Mouse (Mus musculus) lung, postnatal 36 days (tissue): ENCODE measurements around the gene Acsm1.
"Not testable (repeated sequence)": the region's sequence is repeated elsewhere in the genome, so short reads cannot be mapped to it uniquely, and the experiment has no call there.

Source experiments
- DNase-seq: peaks from one replicate; pipeline ENCODE4 v3.0.0; 2022; ENCODE audit warnings: mixed read lengths

Acsm1 gene

GRCm38 (mm10) chr7:119606664-119607076 lies at the start of gene Acsm1:
Gene Acsm1, plus strand, starts transcription at chr7:119607026.
- no peak for DNase-seq

GRCm38 (mm10) chr7:119559789-119560451 lies 46.9 kb upstream of the Acsm1 start:
- DNase-seq, result peak; percentile 11

GRCm38 (mm10) chr7:119560452-119560835 lies 46.4 kb upstream of the Acsm1 start:
- no peak for DNase-seq

- DNase-seq, result no peak
Observed at GRCm38 (mm10) chr7:119561441-119561840, 45.4 kb upstream of the Acsm1 start.

- DNase-seq, result not testable (repeated sequence)
Observed at GRCm38 (mm10) chr7:119562476-119562875, 44.4 kb upstream of the Acsm1 start.

GRCm38 (mm10) chr7:119594530-119595107 lies 12.2 kb upstream of the Acsm1 start:
- no peak for DNase-seq

- DNase-seq, result no peak
Observed at GRCm38 (mm10) chr7:119595306-119595705, 11.5 kb upstream of the Acsm1 start.

GRCm38 (mm10) chr7:119596536-119596935 lies 10.3 kb upstream of the Acsm1 start:
- DNase-seq, result no peak

- DNase-seq, result no peak
Observed at GRCm38 (mm10) chr7:119601195-119601953, 5.5 kb upstream of the Acsm1 start.

- no peak for DNase-seq
Observed at GRCm38 (mm10) chr7:119601954-119602317, 4.9 kb upstream of the Acsm1 start.

- no peak for DNase-seq
Observed at GRCm38 (mm10) chr7:119604903-119605483, 1.8 kb upstream of the Acsm1 start.

- no peak for DNase-seq
Observed at GRCm38 (mm10) chr7:119605926-119606663, 731 bp upstream of the Acsm1 start.

GRCm38 (mm10) chr7:119607796-119608515 lies 1.1 kb downstream of the Acsm1 start:
- DNase-seq, result peak; percentile 38

- no peak for DNase-seq
Observed at GRCm38 (mm10) chr7:119616531-119616930, 9.7 kb downstream of the Acsm1 start.

- no peak for DNase-seq
Observed at GRCm38 (mm10) chr7:119617593-119617992, 10.8 kb downstream of the Acsm1 start.

- no peak for DNase-seq
Observed at GRCm38 (mm10) chr7:119618209-119618935, 11.5 kb downstream of the Acsm1 start.

- DNase-seq, result no peak
Observed at GRCm38 (mm10) chr7:119620157-119620556, 13.3 kb downstream of the Acsm1 start.

GRCm38 (mm10) chr7:119638773-119639172 lies 31.9 kb downstream of the Acsm1 start:
- DNase-seq, result no peak

- DNase-seq, result no peak
Observed at GRCm38 (mm10) chr7:119642307-119642706, 35.5 kb downstream of the Acsm1 start.

GRCm38 (mm10) chr7:119667893-119668292 lies 61.1 kb downstream of the Acsm1 start:
- no peak for DNase-seq

- DNase-seq, result no peak
Observed at GRCm38 (mm10) chr7:119670395-119670794, 63.6 kb downstream of the Acsm1 start.

- no peak for DNase-seq
Observed at GRCm38 (mm10) chr7:119670925-119671324, 64.1 kb downstream of the Acsm1 start.
